Mouse (Mus musculus): Measurements from ENCODE around the gene Cnnm4.

DNA sequence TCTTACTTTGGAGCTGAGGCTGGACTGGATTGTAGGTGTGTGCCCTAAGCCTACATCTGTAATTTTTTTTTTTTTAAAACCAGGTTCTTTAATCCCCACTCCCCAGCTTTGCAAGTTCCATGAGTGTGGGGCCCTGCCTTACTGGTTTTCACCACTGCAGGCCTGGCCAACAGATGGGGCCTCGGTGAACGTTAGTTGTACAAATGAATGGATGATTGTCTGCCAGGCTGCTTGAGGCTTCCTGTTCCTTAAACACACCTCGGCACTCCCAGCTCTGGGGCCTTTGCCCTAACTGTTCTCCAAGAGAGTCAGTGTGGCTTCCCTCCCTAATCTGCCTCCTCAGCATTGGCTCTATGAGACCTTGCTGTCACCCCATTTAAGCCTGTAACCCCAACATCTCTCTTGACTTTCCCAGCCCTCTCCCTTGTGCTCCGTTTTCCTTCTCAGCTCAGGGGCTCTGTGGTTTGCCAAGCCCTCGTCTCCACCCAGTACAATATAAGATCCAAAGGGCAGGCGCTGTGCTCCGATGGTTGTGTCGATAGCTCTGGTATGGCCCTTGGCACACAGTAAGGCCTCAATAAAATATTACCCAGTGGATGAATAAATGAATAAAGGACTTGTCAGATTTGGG, 4.2 kb downstream of the Cnnm4 start:
- TF ChIP-seq CTCF (conservative IDR thresholded peaks at IDR 0.05 in 1 of 2, IDR thresholded peaks at IDR 0.05 in 1 of 2; ENCODE audit: low read depth in 2 of 2, low read length in 2 of 2), result no peak
- no peak for TF ChIP-seq POLR2A (IDR thresholded peaks at IDR 0.05; ENCODE audit: low read depth, low read length)
- no peak for TF ChIP-seq KAT2A (IDR thresholded peaks at IDR 0.05; ENCODE audit: insufficient replicate concordance, low read length)
